Mouse (Mus musculus) 3134 (cell line): ENCODE results near the gene Iqcd.
A peak's percentile ranks its signal among the peaks of the same experiment; 100 is the strongest.

Source experiments
- DNase-seq: peaks from one replicate; pipeline ENCODE4 v3.0.0-alpha.2; 2011; ENCODE audit warnings: low spot score; ENCODE audit not compliant: insufficient read length; ENCODE audit errors: extremely low read depth

Iqcd gene

DNA sequence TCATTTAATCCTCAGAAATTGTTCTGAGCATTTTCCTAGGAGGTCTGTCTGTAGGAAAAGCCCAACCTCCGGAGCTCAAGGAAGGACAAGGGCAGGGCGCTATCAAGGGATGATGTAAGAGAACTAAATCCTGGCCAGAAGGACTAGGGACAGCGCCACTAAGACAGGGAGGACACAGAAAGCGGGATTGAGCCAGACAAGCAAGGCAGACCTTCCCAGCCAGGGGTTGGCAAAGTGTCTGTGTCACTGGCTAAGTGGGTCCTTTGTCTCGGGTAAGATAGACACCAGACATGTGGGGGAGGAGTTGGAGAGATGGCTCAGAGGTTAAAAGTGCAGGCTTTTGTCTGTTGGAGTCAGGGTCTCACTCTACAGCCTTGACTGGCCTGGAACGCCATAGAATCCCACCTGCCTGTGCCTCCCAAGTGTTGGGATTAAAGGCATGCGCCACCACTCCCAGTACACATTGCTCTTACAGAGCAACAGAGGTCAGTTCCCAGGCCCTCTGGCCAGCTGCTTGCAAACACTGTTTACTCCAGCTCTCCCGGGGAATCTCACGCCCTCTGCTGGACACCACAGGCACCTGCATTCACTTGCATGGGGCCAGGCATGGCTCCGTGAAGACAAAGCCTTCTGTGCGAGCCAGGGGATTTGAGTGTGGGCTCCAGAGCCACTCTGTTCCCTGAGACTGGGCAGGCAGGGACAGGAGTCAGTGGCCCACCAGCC lies 12.3 kb downstream of the Iqcd start:
- DNase-seq, result no peak

DNA sequence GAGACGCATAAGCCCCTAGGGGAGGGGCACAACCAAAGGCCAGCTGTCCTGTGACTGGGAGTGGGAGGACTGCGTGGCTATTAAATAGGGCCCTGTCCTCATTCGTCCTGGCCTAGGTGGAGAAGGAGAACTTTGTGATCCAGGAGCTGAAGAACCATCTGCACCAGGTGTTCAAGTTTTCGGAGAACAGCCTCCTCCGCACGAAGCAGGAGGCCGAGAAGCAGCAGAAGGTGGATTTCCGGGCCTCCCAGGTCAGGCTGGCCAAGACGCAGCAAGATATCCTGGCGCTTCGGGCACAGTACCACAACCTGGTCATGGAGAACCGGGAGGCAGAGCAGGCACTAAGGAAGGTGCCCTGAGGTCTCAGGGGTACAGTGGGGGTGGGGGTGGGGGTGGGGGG lies 13.4 kb downstream of the Iqcd start:
- DNase-seq, result no peak

DNA sequence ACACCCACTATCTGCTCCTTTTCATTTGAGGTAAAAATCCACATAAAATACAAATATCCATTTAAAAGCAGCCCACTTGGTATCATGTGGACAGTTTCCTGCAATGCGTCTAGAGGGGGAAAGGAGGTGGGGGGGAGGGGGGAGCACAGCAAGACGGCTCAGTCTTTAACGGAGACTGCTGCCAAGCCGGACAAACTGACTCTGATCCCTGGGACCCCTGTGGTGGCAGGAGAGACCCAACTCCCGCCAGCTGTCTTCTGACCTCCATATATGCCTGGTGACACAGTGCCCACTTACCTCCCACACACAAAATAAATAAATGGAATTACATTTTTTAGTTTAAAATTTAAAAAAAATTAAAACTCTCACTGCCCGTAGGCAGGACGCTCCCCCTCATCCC lies 14.7 kb downstream of the Iqcd start:
- no peak for DNase-seq

DNA sequence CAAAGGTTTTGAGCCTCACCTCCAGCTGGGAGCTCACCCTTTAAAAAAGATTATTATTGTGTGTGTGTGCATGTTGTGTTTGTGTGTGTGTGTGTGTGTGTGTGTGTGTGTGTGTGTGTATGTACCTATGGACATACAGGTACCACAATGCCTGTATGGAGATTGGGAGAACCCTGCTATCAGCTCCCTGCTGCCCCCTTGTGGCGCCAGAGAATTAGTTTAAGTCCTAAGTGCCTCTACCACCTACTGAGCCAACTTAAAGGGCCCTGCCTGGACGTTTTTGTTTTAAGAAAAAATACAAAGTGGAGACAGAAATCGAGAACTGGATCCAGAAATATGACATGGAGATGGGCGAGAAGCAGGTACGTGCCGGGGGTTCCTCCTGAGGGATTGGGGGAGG lies 16.0 kb downstream of the Iqcd start:
- DNase-seq, result peak; percentile 46

DNA sequence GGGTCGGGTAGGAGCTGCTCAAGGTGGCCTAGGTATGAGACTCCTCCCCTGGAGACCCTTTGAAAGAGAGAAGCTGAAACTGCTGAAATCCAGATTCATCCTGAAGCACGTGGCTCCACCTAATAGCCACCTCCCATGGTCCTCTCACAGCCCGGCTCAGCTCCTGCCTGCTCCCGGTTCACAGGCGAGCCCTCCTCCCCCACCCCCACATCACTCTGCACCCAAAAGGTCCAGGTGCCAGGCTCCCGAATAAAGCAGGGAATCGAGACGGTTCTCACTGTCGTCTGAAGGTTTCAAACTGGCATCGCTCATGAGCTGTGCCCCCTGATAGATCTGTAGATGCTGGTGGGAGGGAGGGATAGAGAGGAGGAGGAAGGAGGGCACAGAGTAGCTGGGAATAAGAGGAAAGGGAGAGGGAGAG lies 16.4 kb downstream of the Iqcd start:
- peak; percentile 40 for DNase-seq

DNA sequence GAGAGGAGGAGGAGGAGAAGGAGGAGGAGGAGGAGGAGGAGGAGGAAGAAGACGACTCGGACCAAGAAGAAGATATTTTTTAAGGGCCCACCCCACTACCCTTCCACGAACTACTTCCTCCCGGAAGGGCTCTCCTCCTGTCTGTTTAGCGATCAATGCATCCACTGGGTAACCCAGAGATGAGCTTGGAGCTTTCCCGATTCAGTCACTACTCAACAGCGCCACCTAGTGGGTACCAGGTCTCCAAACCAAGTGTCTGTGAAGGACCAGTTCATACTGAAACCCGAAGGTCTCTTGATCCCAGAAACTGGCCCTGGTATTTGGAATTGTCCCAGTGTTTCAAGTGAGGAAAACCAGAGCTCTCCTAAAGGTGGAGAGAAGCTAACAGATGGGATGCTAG lies 16.9 kb downstream of the Iqcd start:
- peak; percentile 50 for DNase-seq

DNA sequence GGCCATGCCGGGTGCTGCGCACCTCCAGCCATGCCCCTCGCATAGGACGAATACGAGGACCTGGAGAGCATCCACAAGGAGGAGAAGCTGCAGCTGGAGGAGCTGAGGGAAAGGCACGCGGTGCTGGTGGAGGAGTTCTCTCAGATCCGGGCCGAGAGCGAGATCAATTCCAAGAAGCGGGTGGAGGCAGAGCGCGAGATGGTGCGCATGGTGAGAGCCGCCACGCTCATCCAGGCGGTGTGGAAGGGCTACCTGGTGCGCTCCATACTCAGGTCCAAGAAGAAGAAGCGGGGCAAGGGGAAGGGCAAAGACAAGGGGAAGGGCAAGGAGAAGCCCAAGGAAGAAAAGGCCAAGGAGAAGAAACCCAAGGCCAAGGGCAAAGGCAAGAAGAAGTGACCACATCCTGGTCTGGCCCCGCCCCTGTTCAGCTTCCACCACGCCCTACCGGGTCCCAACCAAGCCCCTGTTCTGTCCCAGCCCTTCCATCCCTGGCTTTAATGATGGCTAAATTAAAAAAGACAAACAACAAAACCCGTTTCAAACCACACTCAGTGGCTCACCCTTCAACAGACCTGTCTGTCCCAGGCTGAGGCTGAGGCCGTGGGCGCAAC lies 17.9 kb downstream of the Iqcd start:
- DNase-seq, result no peak

DNA sequence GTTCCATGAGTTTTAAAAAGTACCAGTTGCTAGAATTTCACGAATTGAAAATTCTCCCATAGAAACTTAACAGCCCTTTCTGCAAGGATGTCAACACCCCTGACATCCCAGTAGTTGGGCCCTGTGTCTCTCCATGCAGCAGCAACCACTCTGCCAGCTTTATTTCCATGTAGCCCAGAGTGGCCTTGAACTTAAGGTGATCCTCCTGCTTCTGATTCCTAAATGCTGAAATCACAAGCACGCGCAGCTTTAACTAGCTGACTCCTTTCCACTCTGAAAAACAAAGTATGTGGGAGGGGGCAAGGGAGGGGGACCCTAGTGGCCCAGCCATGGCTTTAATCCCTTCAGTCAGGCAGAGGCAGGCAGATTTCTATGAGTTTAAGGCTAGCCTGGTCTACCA lies 18.5 kb downstream of the Iqcd start:
- no peak for DNase-seq

DNA sequence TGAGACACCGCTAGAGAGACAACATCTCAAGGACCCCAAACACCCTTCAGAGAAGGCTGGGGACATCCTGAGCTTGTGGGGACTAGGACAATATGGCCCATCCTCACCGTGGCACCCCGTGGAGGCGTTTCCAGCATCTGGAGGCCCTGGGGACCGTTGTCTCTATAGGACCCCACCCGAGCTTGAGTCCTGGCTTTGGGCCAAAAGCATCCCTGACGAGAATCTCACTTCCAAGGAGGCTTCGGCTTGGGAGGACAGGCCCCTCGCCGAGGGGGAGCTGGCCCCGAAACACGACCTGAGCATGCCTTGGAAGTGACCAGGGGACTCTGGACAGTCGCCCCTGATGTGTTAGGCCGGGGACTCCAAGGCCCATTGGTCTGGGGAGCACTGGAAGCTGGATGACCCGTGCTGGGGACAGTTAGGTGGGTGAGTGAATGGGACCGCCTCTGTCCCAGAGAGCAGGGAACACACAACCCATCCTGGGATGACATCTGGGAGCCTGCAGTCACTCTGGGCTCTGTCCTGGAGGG lies 20.5 kb downstream of the Iqcd start:
- no peak for DNase-seq

DNA sequence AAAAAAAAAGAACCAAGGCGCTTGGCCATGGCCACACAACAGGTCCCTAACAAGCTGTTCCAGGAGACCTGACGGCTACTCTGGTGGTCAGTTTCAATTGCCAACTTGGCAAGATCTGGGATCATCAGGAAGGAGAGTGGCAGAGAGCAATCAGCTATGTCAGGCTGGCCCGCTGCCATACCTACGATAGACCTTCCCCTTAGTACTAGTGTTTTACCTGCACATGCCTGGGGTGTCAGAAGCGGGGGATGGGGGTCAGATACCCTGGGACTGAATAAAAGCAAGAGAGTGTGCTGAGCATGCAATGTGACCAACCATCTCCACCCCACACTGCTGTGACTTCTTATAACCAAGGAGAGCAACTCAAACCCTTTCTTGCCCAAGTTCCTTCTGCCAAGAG lies 22.1 kb downstream of the Iqcd start:
- no peak for DNase-seq

DNA sequence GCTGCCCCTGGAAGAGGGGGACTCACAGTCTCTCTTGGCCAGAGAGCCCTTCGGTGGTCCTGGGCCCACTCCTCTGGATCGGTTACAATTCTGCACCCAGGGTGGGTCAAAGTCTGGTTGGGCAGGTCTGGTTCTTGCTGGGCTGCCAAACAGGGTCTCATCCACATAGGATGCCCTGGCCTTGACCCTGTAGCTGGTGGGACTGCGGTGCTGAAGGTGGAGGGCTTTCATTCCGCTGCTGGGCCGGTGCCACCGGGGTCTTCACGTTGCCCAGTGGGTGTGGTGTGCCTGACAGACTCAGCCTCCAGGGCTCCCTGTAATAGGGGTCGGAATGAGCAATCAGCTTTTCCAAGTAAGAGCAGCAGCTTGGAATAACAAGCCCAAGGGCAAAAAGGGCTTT lies 22.6 kb downstream of the Iqcd start:
- no peak for DNase-seq

DNA sequence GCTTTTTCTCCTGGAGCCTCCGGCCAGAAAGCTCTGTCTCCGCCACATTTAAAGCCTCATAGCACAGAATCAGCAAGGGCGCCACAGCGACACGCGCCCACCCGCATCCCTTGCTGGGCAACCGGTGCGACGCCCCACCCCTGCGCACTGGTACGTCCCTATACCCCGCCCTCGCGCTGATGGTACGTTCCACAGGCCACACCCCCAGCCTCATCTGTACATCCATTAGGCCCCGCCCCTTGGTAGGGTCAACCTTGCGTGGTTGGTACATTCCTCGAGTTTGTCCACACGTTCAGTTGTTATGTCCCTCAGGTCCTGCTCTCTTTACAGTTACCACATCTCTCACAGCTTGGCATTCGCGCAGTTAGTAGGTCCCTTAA lies 23.6 kb downstream of the Iqcd start, which contains the start of the genes Rita1 and Ddx54:
Rita1 (minus strand) TSS at position 148 of the 380 bp plus-strand sequence.
Ddx54 (plus strand) TSS at position 298 of the 380 bp plus-strand sequence.
- DNase-seq, result peak; percentile 90

DNA sequence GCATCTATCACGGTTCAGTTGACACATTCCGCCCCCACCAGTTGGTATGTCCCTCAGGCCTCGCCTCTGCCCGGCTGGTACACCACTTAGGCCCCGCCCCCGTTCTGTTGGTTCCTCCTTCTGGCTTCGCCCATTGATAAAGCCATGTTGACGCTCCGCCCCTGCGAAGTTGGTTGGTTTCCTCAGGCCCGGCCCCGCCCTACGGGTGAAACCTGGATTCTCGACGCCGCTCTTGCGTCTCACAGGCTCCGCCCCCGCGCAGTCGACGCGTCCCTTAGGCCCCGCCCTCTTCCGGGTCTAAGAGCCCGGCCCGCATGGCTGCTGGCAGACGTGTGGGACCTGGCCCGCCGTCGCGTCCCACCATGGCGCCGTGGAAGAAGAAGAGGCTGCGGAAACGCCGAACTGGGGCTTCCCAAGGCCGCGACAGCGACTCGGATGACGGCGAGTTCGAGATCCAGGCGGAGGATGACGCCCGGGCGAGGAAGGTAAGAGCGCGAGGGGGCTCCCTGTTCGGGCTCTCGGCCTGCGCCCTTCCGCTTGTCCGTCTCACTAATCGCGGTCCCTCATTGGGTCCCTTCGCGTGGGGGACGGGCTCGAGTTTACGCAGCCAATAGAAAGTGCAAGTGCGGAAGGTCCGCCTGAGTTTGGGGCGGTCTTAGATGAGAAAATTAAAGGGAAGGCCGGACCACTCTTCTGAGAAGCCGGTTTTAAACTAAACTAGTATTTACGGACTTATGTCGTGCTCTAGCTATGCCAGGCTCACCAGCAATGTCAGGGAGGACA lies 24.2 kb downstream of the Iqcd start:
- peak; percentile 99 for DNase-seq

DNA sequence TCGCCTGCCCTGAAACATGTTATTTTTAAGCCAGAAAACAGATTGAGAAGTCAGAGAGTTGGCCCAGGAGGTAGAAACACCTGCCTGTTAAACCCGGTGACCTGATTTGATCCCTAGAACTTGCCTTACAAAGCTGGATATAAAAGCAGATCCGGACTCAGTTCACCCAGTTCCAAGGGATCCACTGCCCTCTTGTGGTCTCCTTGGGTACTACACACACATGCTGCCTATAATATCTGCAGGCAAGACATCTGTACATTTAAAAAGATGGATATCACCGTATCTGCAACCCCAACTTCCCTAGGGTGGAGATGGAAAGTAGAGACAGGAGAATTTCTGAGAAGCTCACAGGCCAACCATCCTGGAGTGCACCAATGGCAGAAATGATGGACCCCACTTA lies 27.1 kb downstream of the Iqcd start:
- no peak for DNase-seq

DNA sequence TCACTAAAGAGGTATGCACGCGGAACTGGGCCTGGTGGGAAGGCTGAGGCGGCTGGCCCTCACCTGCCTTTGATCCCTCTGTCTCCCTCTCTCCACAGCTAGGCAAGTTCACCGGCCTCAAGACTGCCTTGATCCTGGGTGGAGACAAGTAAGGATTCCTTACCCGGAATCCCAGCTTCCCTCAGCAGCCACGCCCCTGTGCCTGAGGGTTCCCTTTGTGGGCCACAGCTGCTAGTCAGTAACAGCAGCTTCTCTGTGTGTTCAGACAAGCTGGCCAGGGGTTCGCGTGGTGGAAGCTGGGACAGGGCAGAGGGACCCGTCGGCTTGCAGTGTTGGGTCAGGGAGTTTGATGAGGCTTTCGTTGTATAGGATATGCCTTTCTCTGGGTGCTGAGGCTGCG lies 30.0 kb downstream of the Iqcd start:
- no peak for DNase-seq

DNA sequence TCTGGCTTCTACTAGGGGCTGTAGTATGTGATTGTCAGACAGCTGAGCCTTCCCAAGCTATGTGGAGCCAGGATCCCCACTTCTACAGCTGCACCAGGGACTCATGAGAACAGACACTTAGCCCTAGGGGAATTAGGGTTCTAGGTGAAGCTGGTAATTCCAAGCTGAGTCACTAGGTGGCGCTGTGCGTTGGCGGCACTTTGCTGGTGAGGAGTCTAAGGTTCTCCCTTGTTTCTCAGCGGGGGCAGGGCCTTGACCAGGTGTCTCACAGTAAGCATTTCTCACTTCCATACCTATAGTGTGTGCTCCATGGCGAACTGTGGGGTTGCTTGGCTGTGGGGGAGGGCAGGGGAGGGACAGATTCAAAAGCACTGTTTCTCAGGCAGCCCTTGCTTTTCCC lies 30.4 kb downstream of the Iqcd start:
- DNase-seq, result no peak

DNA sequence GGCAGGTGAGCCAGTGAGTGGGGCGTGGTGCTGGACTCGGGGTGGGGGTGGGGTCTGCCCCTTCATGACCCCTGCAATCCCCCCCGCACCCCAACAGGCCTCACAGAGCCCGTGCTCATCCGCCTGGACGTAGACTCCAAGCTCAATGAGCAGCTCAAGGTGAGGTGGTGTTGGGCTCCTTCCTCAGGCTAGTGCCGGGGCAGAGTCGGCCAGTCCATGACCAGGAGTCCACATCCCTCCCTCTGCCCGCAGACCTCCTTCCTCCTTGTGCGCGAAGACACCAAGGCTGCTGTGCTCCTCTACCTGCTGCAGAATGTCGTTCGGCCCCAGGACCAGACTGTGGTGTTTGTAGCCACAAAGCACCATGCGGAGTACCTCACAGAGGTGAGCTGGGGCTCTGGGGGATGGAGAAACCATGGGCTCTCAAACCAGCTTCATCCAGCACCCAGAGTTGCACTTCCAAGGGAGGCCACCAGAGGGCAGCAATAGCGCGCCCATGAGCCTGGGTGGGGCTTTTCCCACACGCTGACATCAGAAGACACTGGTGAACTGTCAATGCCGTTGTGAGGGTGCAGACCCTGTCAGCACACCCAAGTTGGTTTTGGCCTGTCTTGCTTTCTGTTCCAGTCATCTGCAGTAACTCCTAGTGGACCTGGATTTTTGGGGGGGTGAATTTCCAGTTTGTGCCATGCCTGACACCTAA lies 31.7 kb downstream of the Iqcd start:
- peak; percentile 51 for DNase-seq

DNA sequence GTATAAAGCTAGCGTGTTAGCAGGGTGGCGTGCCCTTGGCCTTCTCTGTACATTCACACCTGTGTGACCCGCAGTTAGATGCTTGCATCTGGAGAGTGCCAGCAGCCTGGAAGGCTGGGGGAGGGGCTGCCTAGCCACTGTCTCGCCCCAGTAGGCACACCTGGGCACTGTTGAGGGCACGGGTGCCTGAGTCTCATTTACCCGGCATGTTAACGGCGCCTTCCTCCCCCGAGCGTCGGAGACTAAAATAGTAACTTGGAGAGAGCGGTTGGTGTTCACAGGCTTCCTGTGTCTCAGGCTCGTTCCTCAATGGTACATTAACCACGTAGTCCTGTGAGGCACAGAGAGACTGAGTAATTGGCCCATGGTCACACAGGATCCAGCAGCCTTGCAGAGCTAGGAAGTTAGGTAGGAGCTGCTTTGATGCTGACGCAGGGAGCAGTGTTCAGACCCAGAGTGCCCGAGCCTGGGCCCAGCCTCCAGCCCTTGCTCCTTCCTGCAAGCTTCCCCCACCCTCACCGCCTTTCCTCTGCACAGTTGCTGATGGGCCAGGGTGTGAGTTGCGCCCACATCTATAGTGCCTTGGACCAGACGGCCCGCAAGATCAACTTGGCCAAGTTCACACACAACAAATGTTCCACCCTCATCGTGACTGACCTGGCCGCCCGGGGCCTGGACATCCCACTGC lies 32.4 kb downstream of the Iqcd start:
- no peak for DNase-seq

DNA sequence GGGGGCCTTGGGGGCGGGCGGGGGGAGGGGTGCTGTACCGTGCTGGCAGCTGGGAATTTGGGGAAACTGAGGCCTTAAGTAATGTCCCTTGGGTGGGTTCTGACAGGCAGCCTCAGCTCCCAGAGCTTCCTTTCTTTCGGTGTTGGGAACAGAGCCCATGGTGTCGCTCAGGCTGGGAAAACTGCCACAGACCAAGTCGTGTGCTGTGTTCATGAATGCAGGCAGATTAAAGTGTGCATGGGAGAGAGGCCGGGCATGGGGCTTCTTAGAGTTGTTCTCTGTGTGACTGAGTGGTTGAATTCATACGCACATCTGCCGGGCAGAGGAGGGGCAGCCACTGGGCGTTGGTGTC lies 33.0 kb downstream of the Iqcd start:
- DNase-seq, result no peak

DNA sequence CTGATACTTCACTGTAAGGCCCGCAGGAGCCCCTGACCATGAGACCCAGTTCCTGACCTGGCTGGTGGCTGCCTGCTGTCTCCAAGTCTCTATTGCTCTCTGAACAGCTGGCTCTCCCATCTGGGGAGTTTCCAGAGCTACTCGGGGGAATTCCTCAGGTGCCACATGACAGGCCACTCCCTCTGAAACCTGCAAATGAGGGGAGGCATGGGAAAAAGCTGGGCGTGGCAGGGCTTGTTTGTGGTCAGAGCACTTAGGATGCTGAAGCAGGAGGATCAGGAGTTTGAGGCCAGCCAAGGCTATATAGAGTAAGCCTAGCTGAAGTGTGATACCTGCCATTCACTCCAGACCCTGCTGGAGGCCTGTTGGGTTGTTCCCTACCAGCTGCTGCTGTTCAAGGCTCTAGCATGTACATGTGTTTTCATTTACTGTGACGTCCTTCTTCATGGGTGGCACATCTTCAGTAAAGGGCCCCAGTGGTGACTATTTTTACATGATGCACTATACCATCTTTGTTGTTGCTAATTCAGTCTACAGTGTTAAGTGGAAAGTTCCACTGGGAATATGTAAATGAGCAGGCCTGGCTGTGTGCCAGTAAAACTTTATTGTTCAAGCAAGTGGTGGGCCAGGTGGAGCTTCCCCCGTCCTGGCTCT lies 33.5 kb downstream of the Iqcd start:
- no peak for DNase-seq
